Mouse (Mus musculus) hindlimb bud, embryonic 11.5 days (tissue): ENCODE measurements around the gene Ninj1.

Experiments used
- DNase-seq: peaks from one replicate; pipeline ENCODE4 v3.0.0-alpha.2; 2012; ENCODE audit warnings: low read depth, low spot score; ENCODE audit errors: extremely low spot score

Gene Ninj1

DNA sequence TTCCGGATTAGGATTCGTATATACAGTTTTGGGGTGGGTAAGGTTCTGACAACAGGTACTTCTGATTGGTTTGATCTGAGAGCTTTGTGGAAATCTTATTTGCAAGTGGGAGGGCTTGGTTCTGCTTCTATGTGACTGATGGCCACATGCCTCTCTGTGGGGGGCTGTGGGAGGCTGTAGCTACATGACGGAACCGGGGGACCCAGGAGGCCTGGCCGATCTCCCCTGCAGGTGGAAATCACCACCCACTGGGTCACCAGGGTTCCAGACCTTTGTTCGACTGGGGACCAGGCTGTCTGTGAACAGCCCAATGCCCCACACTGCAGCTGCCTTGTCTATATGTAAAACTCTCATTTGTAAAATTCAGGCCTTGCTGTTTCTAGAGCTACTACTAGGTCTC lies 37.4 kb downstream of the Ninj1 start:
- DNase-seq, result no peak

DNA sequence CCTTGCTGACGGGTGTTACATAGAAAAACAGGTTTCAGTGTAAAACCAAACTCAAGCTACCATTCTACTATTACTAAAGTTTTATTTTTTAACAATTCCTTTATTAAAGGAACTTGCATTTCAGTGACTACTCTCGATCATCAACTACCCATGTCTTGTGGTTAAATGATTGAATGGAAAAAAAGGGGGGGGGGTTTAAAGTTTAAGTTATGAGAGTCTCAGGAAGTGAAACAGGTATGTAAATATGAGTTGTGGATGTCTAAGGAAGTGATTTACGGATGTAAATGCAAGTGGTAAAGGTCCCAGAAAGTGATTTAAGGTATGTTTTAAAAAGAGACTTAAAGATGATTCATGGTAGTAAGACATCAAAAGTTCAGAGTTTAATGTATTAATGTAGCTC lies 37.9 kb downstream of the Ninj1 start:
- DNase-seq, result no peak

DNA sequence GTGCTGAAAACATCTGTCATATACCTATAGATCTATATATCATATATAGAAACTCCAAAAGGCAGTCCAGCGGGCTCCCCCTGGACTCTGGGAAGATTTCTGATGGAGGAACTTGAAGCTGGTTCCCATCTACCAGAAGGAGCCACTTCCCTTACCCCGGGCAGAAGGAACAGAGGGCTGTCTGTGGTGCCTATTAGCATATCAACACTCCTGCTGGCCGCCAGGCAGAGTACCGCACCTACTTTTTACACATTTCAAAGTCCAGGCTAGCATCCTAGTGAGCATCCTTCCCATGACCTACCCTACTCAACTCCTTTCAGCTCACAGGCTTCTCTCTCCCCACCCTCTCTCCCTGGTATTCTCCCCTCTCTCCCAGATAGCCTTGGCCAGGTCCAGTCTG lies 38.3 kb downstream of the Ninj1 start:
- DNase-seq, result no peak

DNA sequence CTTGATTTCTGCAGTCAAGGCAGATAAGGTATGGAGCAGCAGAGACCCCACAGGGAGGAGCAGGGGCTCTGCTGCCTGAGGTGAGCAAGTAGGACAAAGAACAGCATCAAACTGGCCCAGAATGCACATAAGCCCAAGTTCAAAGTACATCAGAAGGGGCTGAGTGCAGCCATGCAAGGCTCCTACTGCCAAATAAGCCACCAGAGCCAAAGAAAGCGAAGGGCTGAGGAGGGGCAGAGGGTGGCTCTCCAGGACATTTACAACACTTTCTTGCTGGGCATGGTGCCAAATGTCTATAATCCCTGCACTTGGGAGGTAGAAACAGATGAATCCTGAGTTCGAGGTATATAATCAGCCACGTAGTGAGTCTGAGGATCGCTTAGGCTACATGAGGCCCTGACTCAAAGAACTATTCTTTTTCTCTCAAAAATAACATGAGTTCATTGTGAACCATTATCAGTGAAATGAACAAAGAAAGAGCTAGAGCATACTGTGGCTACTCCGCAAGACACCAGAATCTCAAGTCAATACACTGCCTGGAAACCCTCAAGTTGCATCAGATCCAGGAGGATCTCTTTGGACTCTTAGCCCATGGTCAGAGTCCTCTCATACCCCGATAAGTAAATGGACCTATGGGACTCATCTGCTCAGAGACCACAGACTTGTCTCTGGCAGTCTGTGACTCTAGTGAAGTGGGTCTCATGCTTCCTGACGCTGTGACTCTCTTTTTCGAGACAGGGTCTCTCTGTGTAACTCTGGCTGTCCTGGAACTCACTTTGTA lies 46.7 kb downstream of the Ninj1 start:
- DNase-seq, result no peak

DNA sequence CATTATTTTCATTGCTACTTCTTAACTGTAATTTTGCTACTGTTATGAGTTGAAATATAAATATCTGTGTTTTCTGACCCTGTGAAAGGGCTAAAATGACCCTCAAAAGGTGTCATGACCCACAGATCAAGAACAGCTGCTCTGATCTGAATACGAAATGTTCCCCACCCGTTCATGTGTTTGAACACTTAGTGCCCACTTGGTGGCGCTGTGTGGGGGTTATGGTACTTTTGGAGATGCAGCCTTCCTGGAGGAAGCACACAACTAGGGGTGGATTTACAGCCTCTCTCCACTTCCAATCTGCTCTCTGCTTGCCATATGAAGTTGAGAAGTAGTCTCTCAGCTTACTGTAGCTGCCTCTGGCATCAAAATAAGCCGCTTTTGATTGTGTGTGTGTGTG lies 47.4 kb downstream of the Ninj1 start:
- no peak for DNase-seq

DNA sequence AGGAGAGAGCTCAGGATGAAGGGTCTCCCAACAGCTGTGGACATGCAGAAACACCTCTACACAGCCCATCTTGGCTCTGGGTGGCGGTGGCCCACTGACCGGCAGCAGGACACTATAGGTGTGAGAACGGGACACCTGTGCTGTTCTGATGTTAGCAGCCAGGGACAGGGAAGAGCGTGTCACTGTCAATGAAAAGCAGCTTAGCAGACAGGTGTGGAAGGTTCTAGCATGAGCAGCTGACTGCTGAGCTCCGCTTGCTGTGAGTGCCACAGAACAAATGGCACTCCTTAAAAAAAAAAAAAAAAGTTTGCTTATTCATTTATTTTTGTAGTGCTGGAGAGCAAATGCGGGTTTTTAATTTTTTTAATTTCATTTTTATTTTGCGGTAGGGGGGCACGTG lies 50.3 kb downstream of the Ninj1 start:
- DNase-seq, result no peak

DNA sequence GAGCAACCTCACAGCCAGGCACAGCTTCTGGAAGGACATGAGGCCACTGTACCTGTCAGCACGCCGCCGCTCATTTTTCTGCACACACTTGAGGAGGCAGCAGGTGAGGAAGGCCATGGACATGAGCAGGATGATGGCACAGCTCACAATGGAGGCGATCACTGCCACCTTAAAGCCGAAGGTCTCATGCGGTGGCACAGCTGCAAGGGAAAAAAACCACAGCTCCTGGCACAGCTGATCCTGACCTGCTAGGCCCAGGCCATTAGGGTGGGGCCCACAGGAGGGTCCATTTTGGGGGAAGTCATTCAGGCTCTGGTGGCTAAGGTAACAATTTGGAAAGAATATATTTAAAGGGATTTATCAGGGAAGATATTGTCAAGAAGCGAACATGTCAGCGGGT lies 51.5 kb downstream of the Ninj1 start:
- DNase-seq, result no peak

DNA sequence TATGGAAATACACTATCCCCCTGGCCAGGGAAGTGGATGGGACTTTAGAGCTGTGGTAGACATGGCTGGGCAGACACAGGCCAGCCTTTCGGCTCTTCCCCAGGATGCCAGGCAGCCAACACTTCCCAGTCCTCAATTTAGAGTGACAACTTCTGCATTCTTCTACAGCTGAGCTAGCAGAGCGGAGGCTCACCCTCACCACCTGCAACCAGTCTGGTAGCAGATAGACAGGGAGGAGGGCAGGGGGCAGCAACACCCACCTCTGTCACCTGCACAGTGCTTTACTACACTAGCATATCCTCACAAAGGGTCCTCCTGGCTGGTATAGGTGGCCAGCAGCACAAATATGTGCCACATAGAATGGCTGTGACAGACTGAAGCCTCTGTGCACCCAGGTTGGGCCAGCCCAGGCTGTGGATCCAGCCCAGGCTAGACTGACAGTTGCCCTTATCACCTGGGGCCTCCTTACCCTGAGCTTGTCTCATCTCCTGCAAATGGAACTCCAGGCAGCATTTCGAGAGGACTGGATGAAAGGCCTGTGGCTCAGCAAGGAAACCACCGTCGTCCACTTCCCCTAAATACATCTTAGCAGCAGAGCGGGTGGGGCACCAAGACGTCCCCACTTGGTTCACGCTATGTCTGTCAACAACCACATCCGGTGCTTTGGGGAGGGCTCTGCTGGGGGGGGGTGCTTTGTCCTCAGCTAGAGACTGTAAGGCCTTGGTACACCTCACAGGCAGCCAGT lies 55.2 kb downstream of the Ninj1 start:
- DNase-seq, result no peak

DNA sequence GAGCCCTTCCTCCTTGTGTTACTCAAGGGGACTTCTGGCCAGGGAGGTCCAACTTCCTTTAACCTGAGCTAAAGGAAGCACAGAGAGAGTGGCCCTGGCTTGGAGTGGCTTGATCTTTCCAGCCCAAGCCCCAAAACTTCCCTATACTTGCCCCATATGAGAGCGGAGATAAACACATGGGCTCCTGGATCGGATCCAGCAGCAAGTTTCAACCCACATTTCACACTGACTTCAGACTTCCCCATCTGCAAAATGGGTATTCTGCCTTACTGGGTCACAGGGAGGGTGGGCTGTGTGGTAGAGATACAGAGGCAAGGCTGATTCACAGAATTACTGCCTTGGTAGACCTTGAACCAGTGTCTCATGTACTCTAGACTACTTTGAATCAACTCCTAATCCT lies 56.2 kb downstream of the Ninj1 start:
- no peak for DNase-seq

DNA sequence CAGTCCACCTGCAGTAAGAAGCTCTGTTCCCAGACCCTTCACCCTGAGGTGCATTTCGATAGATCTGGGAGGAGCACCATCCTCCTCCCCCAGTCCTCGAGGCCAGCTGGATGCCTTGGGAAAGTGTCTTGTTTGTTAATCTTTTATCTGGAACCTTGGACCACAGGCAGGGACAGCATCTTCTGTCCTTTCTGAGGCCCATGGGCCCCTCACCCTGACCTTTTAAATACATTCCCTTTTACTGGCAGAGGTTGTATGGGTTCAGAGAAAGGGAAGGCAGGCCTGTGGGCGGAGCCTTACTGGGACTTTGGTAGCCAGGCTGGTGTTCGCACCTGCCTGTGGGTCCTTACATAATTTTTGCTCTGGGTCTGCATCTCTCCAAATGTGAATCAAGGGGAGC lies 58.0 kb downstream of the Ninj1 start:
- DNase-seq, result no peak
